Mouse (Mus musculus): ENCODE data around the gene Fggy. TPM values are rescaled to one million over a fixed set of nuclear protein-coding genes. Genes with fewer than 3 reads are reported as not detected.
A peak's percentile ranks its signal among the peaks of the same experiment; 100 is the strongest.

Gene Fggy
- total RNA-seq, 2 experiments from 2014 or later = 8.8 to 11.0 TPM

GRCm38 (mm10) chr4:95862781-95863499 is 305.6 kb downstream of the Fggy start:
- intact Hi-C loops (cut with DNase I) = loop anchor here (2.0 to 10.0 kb wide), 5 partner anchors 308 to 812 kb away; partner anchors contain the start of gene Fggy
- TF ChIP-seq CTCF (IDR thresholded peaks at IDR 0.05) = peak; percentile 43
- Histone ChIP-seq H3K27ac (peak overlapping the region; percentile 87), H3K4me3 (no peak overlapping the region)
- DNase-seq = no peak

GRCm38 (mm10) chr4:95863500-95863803 is 306.1 kb downstream of the Fggy start:
- H3K4me3 ChIP-seq = no peak overlapping the region
- DNase-seq = no peak
- intact Hi-C loops (cut with DNase I) = loop anchor here (2.0 to 10.0 kb wide), 5 partner anchors 309 to 813 kb away; partner anchors contain the start of gene Fggy
- no peak overlapping the region for H3K27ac ChIP-seq
- no peak for TF ChIP-seq CTCF (IDR thresholded peaks at IDR 0.05)

- Histone ChIP-seq H3K27ac (peak overlapping the region; percentile 62; the same call in 1 of the 2 replicates), H3K4me3 (no peak overlapping the region)
- TF ChIP-seq CTCF (IDR thresholded peaks at IDR 0.05) = no peak
- DNase-seq = no peak
- intact Hi-C loops (cut with DNase I) = loop anchor here (10.0 kb wide), 2 partner anchors 310 to 480 kb away; partner anchors contain the start of gene Fggy
Observed at GRCm38 (mm10) chr4:95865251-95865650, 307.9 kb downstream of the Fggy start.

- no peak overlapping the region for H3K4me3 ChIP-seq
- intact Hi-C loops (cut with DNase I) = loop anchor here (10.0 kb wide), 2 partner anchors 311 to 481 kb away; partner anchors contain the start of gene Fggy
- no peak for TF ChIP-seq CTCF (IDR thresholded peaks at IDR 0.05)
- peak overlapping the region; percentile 62 for H3K27ac ChIP-seq
- DNase-seq = no peak
Observed at GRCm38 (mm10) chr4:95865882-95866281, 308.6 kb downstream of the Fggy start.

- Histone ChIP-seq H3K27ac (no peak overlapping the region), H3K4me3 (no peak overlapping the region)
- TF ChIP-seq CTCF (IDR thresholded peaks at IDR 0.05) = no peak
- DNase-seq = no peak
- intact Hi-C loops (cut with DNase I) = loop anchor here (10.0 kb wide), 2 partner anchors 312 to 482 kb away; partner anchors contain the start of gene Fggy
Observed at GRCm38 (mm10) chr4:95867103-95867502, 309.8 kb downstream of the Fggy start.

GRCm38 (mm10) chr4:95868348-95868747 is 311.0 kb downstream of the Fggy start:
- Histone ChIP-seq H3K4me3 (no peak overlapping the region), H3K27ac (no peak overlapping the region)
- intact Hi-C loops (cut with DNase I) = loop anchor here (10.0 kb wide), 2 partner anchors 314 to 484 kb away; partner anchors contain the start of gene Fggy
- no peak for DNase-seq
- TF ChIP-seq CTCF (IDR thresholded peaks at IDR 0.05) = peak; percentile 26; the same call in 1 of the 2 replicates

- intact Hi-C loops (cut with DNase I) = loop anchor here (1.0 to 2.0 kb wide), 2 partner anchors 821 to 863 kb away; no protein-coding TSS in a partner anchor
- peak; percentile 94 for TF ChIP-seq CTCF (IDR thresholded peaks at IDR 0.05)
- H3K27ac ChIP-seq = peak overlapping the region; percentile 53
- peak overlapping the region; percentile 52 for H3K4me3 ChIP-seq
- DNase-seq = no peak
Observed at GRCm38 (mm10) chr4:95871216-95871881, 314.0 kb downstream of the Fggy start.

GRCm38 (mm10) chr4:95875896-95876295 is 318.6 kb downstream of the Fggy start:
- no peak overlapping the region for H3K27ac ChIP-seq
- intact Hi-C loops (cut with DNase I) = no loop called here
- H3K4me3 ChIP-seq = no peak overlapping the region
- TF ChIP-seq CTCF (IDR thresholded peaks at IDR 0.05) = no peak
- no peak for DNase-seq

- Histone ChIP-seq H3K27ac (no peak overlapping the region), H3K4me3 (no peak overlapping the region)
- TF ChIP-seq CTCF (IDR thresholded peaks at IDR 0.05) = no peak
- intact Hi-C loops (cut with DNase I) = no loop called here
- DNase-seq = no peak
Observed at GRCm38 (mm10) chr4:95877436-95877835, 320.1 kb downstream of the Fggy start.

- intact Hi-C loops (cut with DNase I) = no loop called here
- no peak overlapping the region for H3K27ac ChIP-seq
- no peak for DNase-seq
Observed at GRCm38 (mm10) chr4:95881751-95882350, 324.5 kb downstream of the Fggy start.

GRCm38 (mm10) chr4:95884184-95885145 is 327.2 kb downstream of the Fggy start:
- H3K4me3 ChIP-seq = no peak overlapping the region
- no peak overlapping the region for H3K27ac ChIP-seq
- no peak for DNase-seq
- intact Hi-C loops (cut with DNase I) = no loop called here
- no peak for TF ChIP-seq CTCF (IDR thresholded peaks at IDR 0.05)

More at GRCm38 (mm10) chr4:95881751-95882350, 324.5 kb downstream of the Fggy start:
- TF ChIP-seq CTCF (IDR thresholded peaks at IDR 0.05) = no peak
- H3K4me3 ChIP-seq = no peak overlapping the region
